Mouse (Mus musculus) left cerebral cortex, adult 18-20 months (tissue): ENCODE data around the gene Exoc4. TPM values are rescaled to one million over a fixed set of nuclear protein-coding genes. Genes with fewer than 3 reads are reported as not detected.

Experiments
- DNase-seq, 2 experiments: peaks; one replicate each; pipeline ENCODE4 v3.0.0; 2021 to 2022; ENCODE audit warnings: low spot score in 2 of 2, mixed read lengths in 1 of 2
- total RNA-seq, 2 experiments: library from RNA; stranded (reverse); gene quantifications; 2 replicates each; pipeline ENCODE4 v1.2.3; 2021

The Exoc4 gene
- total RNA-seq, 2 experiments from 2014 or later, result 71.3 to 76.3 TPM

DNA sequence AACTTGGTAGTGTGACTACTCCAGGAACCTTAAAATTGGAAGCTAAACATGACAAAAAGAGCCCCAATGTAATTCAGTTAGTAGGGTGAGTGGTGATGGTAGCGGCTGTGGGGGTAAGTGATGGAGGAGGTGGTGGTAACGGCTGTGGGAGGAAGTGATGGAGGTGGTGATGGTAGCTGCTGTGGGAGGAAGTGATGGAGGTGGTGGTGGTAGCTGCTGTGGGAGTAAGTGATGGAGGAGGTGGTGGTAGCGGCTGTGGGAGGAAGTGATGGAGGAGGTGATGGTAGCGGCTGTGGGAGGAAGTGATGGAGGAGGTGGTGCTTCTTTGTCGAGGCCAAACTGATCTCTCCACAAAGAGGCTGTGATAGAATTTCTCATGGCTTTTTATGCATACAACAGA is 369.7 kb downstream of the Exoc4 start:
- no peak for DNase-seq

GRCm38 (mm10) chr6:33620701-33621100 is 371.8 kb downstream of the Exoc4 start:
- no peak for DNase-seq

DNA sequence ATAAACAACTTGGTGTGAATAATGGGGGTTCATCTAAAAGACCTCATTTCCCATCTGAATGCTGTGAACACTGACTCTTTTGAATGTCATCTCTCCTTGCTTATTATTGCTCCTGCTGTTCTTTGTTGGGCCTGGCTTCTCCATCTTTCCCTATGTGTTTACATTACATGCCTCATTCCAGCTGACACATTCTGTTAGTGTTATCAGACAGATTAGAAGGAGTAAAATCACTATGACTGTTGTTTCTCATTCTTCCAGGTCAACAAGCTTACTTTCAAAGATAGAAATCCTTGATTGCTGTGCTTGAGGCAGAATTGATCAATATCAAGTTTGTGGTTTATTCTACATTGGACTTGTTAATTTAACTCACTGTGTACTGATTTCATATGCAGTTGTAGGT is 377.0 kb downstream of the Exoc4 start:
- DNase-seq, result no peak

GRCm38 (mm10) chr6:33631133-33631532 is 382.2 kb downstream of the Exoc4 start:
- no peak for DNase-seq

DNA sequence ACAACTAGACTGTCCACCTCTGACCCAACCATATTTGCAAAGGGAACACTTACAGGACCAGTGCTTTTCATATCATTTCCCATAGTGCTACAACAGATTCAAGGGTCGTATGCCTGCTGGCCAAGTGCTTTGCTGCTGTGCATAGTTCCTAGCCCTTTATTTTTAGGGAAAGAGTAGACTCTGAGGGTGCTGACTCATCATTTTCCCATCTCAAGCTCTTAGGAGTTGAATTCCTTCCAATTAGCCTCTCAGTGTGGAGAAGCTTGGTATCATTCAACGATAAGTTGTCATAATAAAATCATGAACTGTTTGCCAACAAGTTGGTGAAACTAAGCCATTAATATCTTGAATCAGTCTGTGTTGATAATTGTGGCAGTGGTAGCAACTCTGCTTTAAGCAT is 388.3 kb downstream of the Exoc4 start:
- no peak for DNase-seq

- DNase-seq, result peak; percentile 41 to 53
These were observed 433.1 kb downstream of the Exoc4 start for GRCm38 (mm10) chr6:33681778-33682640.

GRCm38 (mm10) chr6:33683533-33683932 is 434.6 kb downstream of the Exoc4 start:
- DNase-seq, result no peak

DNA sequence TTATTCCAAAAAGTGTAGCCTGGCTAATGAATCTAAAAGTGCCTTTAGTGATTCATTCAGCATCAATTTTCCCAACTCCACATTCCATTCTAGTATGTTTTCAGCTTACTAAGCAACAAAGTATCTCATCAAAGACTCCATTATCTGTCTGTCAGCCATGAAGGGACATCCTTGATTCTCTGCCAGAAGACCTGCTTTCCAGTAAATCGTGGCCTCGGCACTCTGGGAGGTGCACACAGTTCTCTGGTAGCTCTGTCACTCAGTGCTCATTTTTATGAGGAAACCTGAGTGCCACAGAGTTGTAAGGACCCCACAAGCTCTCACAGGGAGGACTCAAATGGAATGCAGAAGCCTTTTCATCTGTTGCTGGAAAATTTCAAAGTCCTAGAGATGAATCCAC is 436.4 kb downstream of the Exoc4 start:
- DNase-seq, result no peak

DNA sequence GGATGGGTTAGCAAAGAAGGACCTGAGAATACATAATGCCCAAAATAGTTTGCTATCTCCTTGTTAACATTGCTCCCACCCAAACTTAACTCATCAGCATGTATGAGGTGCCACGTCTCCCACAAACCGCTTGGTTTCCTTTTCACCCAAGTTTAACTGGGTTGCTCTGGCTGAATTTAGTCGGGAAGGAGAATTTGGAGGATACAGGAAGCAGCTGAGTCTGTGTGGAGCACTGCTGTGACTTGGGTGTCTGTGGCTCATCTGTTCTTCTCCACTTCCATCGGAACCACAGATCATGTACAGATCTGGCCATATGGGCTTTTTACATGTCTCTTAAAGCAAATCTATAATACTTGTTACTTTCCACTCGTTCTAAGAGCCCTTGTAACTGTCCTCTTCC is 441.7 kb downstream of the Exoc4 start:
- peak in 1 of 2 experiments; percentile 23 for DNase-seq

DNA sequence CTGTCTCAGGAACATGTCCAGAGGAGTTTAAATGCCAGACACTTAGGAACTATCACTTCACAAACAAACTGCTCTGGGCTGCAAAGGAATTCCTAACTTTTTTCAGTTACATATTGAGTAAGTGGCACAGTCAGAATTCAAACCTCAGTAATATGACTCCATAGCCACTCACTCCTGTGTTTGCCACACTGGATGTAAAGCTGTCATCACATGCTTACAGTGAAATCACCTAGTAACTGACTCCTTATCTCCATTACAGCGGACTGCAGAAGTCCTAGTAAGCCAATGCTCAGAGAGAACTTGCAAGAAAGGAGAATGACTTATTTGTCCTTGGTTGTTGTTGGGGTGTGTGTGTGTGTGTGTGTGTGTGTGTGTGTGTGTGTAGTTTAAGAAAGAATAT is 448.1 kb downstream of the Exoc4 start:
- no peak for DNase-seq

DNA sequence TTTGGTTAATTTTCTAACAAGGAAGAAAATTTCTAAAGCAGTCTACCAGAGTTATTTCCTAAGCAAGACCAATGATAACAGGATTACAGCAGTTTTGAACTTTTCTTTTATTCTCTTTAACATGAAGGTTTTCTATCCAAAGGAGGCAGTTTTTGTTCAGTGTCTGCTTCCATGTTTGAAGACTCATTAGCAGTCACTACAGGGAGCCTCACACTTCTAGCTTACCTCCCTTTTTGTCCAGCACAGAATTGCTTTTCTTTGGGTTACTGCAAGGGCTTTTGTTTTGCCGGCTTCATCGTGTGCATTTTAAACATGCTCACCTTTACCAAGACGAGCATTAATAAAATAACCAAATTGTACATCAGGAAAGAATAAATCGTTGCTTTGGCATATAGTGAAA is 460.0 kb downstream of the Exoc4 start:
- no peak for DNase-seq

DNA sequence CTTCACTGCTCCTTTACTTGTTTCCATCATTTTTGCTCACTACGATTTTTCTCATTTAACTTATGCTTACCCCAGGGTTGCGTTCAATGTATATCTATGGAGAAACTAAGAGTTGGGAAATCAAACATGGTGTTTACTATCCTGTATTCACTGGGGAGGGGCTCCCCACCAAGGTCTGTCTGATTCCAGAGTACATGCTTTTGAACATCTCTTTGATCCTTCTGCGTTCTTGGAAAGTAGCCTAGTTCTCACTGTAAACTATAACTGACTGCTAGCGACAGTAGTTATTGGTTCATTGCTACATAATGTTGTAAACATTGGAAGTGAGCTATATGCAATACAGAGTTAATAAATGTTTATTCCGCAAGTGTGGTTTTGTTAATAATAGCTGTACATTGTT is 460.5 kb downstream of the Exoc4 start:
- DNase-seq, result no peak

- DNase-seq, result no peak
These were observed 462.9 kb downstream of the Exoc4 start for GRCm38 (mm10) chr6:33711742-33712141.

DNA sequence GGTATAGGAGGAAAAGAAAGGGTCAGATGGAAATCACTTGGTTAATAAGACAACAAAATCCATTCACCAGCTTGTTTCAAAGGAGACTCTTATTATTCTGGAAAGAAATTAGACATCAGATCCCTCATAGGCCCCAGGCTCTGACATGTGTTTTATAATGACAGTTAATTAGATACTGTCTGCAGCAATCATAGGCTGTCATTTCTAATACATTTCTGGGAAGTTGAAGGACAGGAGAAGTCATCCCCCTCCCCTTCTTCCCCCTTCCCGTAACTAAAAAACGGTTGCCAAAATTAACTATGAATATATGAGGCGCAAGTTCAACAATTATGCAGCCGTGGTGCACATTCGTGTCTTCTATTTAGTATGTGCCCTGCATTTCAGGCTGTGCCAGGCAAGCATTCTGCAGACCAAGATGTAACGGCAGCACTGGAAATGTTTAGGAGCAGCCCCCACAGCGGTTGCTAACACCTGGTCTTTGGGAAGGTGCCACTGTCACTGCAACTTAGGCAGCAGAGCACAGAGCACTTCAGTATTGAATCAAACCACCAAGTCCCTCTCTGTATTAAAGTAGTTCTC is 463.7 kb downstream of the Exoc4 start:
- no peak for DNase-seq

GRCm38 (mm10) chr6:33716254-33716965 is 467.5 kb downstream of the Exoc4 start:
- no peak for DNase-seq

DNA sequence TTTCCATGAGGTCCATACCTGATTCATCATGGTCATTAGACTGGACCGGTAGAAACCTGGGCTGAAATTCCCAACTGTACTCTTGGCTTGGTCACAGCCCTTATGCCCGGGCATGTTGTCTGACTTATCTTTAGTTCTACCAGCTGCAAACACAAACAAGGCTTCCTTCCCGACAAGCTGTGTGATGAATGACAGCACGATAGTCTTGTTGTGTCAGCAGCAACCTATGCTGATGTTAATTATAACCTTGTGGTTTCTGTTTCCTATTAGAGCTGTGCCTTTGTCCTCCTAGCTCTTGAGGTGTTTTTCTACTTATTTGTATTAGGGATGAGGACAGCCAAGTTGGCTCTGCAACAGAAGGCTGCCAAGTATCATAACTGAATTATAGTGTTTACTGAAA is 472.3 kb downstream of the Exoc4 start:
- no peak for DNase-seq

DNA sequence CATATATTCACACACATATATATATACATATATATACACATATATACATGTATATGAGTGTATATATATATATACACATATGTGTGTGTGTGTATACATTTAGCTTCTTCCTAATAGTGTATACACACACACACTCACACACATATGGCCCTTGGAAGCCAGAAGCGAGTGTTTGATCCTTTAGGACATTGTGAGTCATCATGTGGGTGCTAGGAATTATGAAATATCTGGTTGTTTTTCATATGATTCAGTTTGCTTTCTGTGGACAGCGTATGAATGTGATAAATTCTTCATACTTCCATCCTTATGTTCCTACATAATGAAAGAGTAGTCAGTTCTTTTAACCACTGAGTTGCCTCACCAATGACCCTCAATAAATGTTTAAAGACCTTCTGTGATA is 473.9 kb downstream of the Exoc4 start:
- DNase-seq, result no peak

- peak in 1 of 2 experiments; percentile 13 for DNase-seq
These were observed 475.7 kb downstream of the Exoc4 start for GRCm38 (mm10) chr6:33724596-33724995.

DNA sequence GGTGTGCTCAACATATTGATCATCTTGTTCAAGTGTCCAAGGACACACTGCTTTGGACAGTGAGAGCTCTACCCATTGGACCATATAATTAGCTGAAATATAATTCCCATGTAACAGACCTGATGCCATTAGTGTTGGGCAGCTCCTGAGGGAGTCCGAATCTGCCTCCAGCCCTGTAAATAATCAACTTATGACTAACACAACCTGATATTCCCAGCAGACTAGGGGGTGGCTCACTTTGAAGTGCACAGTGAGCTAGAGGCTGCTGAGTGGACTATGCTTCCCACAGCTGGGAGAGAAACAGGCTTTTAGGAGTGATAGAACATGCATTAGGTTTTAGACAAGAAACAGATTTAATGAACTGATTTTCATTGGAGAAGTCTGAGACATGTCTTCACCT is 478.4 kb downstream of the Exoc4 start:
- DNase-seq, result no peak

DNA sequence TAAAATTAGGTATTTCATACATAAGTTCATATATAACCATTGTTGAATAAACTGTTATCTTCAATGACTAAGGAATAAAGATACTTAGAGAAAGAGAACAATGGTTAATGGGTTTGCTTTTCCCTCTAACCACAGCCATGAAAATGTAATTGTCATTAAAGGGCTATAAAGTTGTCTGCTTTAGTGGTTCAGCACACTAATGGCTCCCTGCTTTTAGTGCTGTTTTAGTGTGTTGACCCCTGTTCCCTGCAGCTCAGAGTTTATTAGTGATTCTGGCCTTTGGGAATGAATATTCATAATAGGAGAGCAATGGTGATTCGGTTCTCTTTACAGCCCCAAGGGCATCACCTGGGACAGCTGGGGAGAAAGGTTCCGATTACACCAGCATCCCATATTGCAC is 483.3 kb downstream of the Exoc4 start:
- no peak for DNase-seq

DNA sequence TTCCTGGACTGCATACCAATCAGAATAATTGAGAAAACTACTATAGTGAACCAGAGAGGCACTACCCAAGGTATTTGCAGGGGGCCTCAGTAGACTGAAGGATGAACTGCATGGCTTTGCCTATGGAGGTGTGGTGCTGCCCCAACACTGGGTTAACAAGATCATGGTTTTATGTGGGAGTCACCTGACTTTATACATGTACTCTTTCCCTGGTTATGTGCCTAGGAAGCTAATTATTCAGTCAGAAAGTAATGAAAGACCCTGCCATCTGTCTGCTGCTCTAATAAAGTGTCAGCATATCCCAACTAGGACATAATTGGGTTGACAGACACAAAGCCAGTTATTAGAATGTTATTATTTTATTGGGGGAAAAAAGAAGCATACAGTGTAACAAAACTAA is 484.7 kb downstream of the Exoc4 start:
- DNase-seq, result no peak

- no peak for DNase-seq
These were observed 485.1 kb downstream of the Exoc4 start for GRCm38 (mm10) chr6:33734032-33734431.
